Mouse (Mus musculus) ES-E14 (cell line): ENCODE data around the gene Btbd3. TPM values are rescaled to one million over a fixed set of nuclear protein-coding genes. Genes with fewer than 3 reads are reported as not detected.

Experiments used
- DNase-seq: peaks from one replicate; pipeline ENCODE4 v3.0.0-alpha.2; 2013; ENCODE audit warnings: low read depth, low spot score
- H3K27ac ChIP-seq: 2 replicates; pipeline ENCODE4 v1.5.1; 2012; ENCODE audit warnings: low read depth, mild to moderate bottlenecking, low read length, moderate library complexity, mixed read lengths; ENCODE audit not compliant: poor library complexity, insufficient read depth, severe bottlenecking
- H3K36me3 ChIP-seq: 2 replicates; pipeline ENCODE4 v1.6.1; 2012; ENCODE audit warnings: mild to moderate bottlenecking, low read length, moderate library complexity, mixed read lengths; ENCODE audit not compliant: control insufficient read depth, poor library complexity, insufficient read depth, severe bottlenecking
- H3K4me1 ChIP-seq, 2 experiments: fragments of 150-350 bp in 1 of 2; sonication (generic) in 1 of 2; 2 replicates each; pipeline ENCODE4 v1.6.1; 2012; ENCODE audit warnings: low read length in 2 of 2, mild to moderate bottlenecking in 1 of 2, mixed read lengths in 1 of 2; ENCODE audit not compliant: control insufficient read depth in 2 of 2, insufficient read depth in 2 of 2, poor library complexity in 1 of 2
- H3K4me3 ChIP-seq, 2 experiments: fragments of 150-350 bp in 1 of 2; sonication (generic) in 1 of 2; 2 replicates each; pipeline ENCODE4 v1.5.1; 2012; ENCODE audit warnings: low read length in 2 of 2, low read depth in 1 of 2, mild to moderate bottlenecking in 1 of 2, mixed read lengths in 1 of 2; ENCODE audit not compliant: insufficient read depth in 1 of 2, poor library complexity in 1 of 2, severe bottlenecking in 1 of 2
- H3K9ac ChIP-seq: 2 replicates; pipeline ENCODE4 v1.6.1; 2012; ENCODE audit warnings: low read depth, mild to moderate bottlenecking, low read length, mixed read lengths; ENCODE audit not compliant: poor library complexity, insufficient read depth, severe bottlenecking
- H3K9me3 ChIP-seq: fragments of 150-350 bp; sonication (generic); 2 replicates; pipeline ENCODE4 v1.6.1; 2012; ENCODE audit warnings: low read depth, mild to moderate bottlenecking, low read length; ENCODE audit not compliant: control insufficient read depth, insufficient read depth
- CHD2 ChIP-seq: IDR thresholded peaks from 2 replicates; pipeline ENCODE4 v1.6.1; 2014; ENCODE audit warnings: mild to moderate bottlenecking, low read depth, low read length, inconsistent platforms
- HCFC1 ChIP-seq: IDR thresholded peaks from 2 replicates; pipeline ENCODE4 v1.6.1; 2012; ENCODE audit warnings: low read length, inconsistent platforms, borderline replicate concordance; ENCODE audit not compliant: insufficient read depth
- MAFK ChIP-seq: IDR thresholded peaks from 2 replicates; pipeline ENCODE4 v1.6.1; 2014; ENCODE audit warnings: mild to moderate bottlenecking, low read depth, low read length, inconsistent platforms; ENCODE audit not compliant: insufficient read depth
- ZC3H11A ChIP-seq: IDR thresholded peaks from 2 replicates; pipeline ENCODE4 v1.6.1; 2012; ENCODE audit warnings: low read depth, mild to moderate bottlenecking, inconsistent platforms, low read length, borderline replicate concordance
- ZNF384 ChIP-seq: IDR thresholded peaks from 2 replicates; pipeline ENCODE4 v1.6.1; 2012; ENCODE audit warnings: low read depth, low read length, inconsistent platforms
- in situ Hi-C, 2 experiments: fragments of 600-800 bp; cut with MboI; formaldehyde crosslinking; loops; one replicate each; pipeline ENCODE4 v1.15.1; 2025; ENCODE audit warnings: low sequenced_read_pairs in 2 of 2, inconsistent platforms in 1 of 2; ENCODE audit not compliant: unreplicated experiment in 2 of 2
- total RNA-seq: library from RNA; depleted of rRNA; stranded (reverse); fragments of 300-350 nt; gene quantifications from 2 replicates; pipeline ENCODE4 v1.2.3, GENCODE M21; 2012

The Btbd3 gene
- total RNA-seq, 1 experiment = 10.2 TPM

- H3K36me3 ChIP-seq = no peaks in the 10 kb centered on the region
- 0 out of 4 replicates have a peak, but pooled peaks cover 0 to 1% of the 10 kb centered on the region in 2 experiments for H3K4me1 ChIP-seq
- no peak overlapping the region for H3K9ac ChIP-seq
- TF ChIP-seq MAFK (no peak), CHD2 (no peak), HCFC1 (no peak), ZNF384 (no peak), ZC3H11A (no peak)
- no peak for DNase-seq
- in situ Hi-C loops = no loop called here
- H3K27ac ChIP-seq = no peak overlapping the region
- H3K9me3 ChIP-seq = no peaks in the 10 kb centered on the region
- H3K4me3 ChIP-seq = peak overlapping the region; percentile 85 to 87
Observed at GRCm38 (mm10) chr2:138257692-138258315, 1.4 kb downstream of the Btbd3 start.

- Histone ChIP-seq H3K9me3 (no peaks in the 10 kb centered on the region), H3K36me3 (no peaks in the 10 kb centered on the region), H3K27ac (no peak overlapping the region), H3K9ac (no peak overlapping the region), H3K4me1 (peaks cover 8 to 10% of the 10 kb centered on the region in 2 experiments; a peak in 3 of 4 replicates), H3K4me3 (no peak overlapping the region)
- DNase-seq = no peak
- in situ Hi-C loops = no loop called here
- no peak for TF ChIP-seq ZNF384
Observed at GRCm38 (mm10) chr2:138261140-138261539, 4.8 kb downstream of the Btbd3 start.

- TF ChIP-seq MAFK (no peak), ZNF384 (no peak), CHD2 (no peak), ZC3H11A (no peak), HCFC1 (no peak)
- no peaks in the 10 kb centered on the region for H3K9me3 ChIP-seq
- H3K9ac ChIP-seq = no peak overlapping the region
- DNase-seq = no peak
- peaks cover 13 to 22% of the 10 kb centered on the region in 2 experiments; a peak in 3 of 4 replicates for H3K4me1 ChIP-seq
- in situ Hi-C loops = no loop called here
- H3K4me3 ChIP-seq = no peak overlapping the region
- H3K36me3 ChIP-seq = no peaks in the 10 kb centered on the region
- H3K27ac ChIP-seq = no peak overlapping the region
Observed at GRCm38 (mm10) chr2:138262885-138263284, 6.5 kb downstream of the Btbd3 start.

- H3K27ac ChIP-seq = peak overlapping the region; percentile 52; the same call in 1 of the 2 replicates
- DNase-seq = no peak
- in situ Hi-C loops = no loop called here
- TF ChIP-seq MAFK (no peak), ZNF384 (0 out of 2 replicates have a peak, but pooled peaks have one; percentile 32)
- H3K36me3 ChIP-seq = no peaks in the 10 kb centered on the region
- H3K9ac ChIP-seq = no peak overlapping the region
- H3K4me3 ChIP-seq = 0 out of 4 replicates have a peak overlapping the region, but pooled peaks of 1 of the 2 experiments have one; percentile 17
- H3K4me1 ChIP-seq = peaks cover 13 to 25% of the 10 kb centered on the region in 2 experiments; a peak in 3 of 4 replicates
- H3K9me3 ChIP-seq = no peaks in the 10 kb centered on the region
Observed at GRCm38 (mm10) chr2:138265356-138266005, 9.1 kb downstream of the Btbd3 start.

- peaks cover 13 to 25% of the 10 kb centered on the region in 2 experiments; a peak in 3 of 4 replicates for H3K4me1 ChIP-seq
- H3K9me3 ChIP-seq = no peaks in the 10 kb centered on the region
- TF ChIP-seq MAFK = no peak
- in situ Hi-C loops = no loop called here
- no peak for DNase-seq
- H3K36me3 ChIP-seq = no peaks in the 10 kb centered on the region
- no peak overlapping the region for H3K4me3 ChIP-seq
- no peak overlapping the region for H3K9ac ChIP-seq
- H3K27ac ChIP-seq = no peak overlapping the region
Observed at GRCm38 (mm10) chr2:138266679-138267078, 10.3 kb downstream of the Btbd3 start.
